In the genomic region with DNA sequence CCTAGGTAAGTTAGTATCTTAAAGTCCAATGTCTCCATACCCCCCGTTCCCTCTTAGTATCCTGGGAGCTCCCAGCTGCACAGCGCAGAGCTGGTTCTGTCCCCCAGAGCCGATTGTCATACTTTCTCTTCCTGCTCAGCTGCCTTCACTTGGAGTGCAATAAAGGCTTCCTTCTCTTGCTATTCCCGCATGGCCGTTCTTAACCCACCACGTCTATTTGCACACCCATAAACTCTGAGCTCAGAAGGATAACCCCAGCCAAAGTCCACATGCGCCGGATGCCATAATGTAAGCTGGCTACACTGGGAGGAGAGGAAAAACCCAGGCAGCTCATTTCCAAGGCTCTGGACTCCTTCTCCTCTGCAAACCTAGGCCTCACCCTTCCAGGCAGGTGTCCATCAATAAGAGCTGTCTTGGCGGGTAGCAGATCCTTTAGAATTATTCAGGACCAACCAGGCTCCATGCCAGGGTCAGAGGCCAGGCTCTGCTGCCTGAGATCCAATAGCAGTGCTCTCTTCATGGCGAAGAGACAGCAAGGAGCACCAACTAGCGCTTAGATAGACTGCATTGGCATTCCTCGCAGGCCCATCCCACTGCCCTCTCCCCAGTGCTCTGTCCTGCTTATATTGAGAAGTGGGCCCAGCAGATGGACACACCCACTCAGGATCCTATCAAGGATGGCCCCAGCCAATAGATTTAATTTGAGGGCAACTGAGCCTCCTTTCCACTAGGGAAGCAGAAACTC, we compare ENCODE assay signal across 24 mouse cellular contexts.
DNase-seq lines count a peak whose midpoint lies in the region; ATAC-seq and TF ChIP-seq lines count a peak whose summit lies in the region.
"Had no signal": no experiment of that assay in that cellular context is flagged by ENCODE, and none has a peak within 500 bp of the region (broad histone marks: within the 10 kb centered on the region; RNA-seq: fewer than 3 reads in every experiment).

No protein-coding gene starts in this region.

- WGBS in limb, embryonic 13.5 days, result 78% methylated on average over 12 of the region's 12 CpGs
- WGBS in limb, embryonic 10.5 days, result 93% methylated on average over 12 of the region's 12 CpGs
- WGBS in intestine, postnatal 0 days, result 54% methylated on average over 12 of the region's 12 CpGs
- WGBS in limb, embryonic 15.5 days, result 75% methylated on average over 12 of the region's 12 CpGs

- no peak overlapping the region for H3K4me2 ChIP-seq in limb, embryonic 13.5 days (replicated peaks)
- 0 out of 2 replicates have a peak overlapping the region, but pooled peaks have one; percentile 13 for H3K4me2 ChIP-seq in intestine, postnatal 0 days (replicated peaks; ENCODE audit: low read depth)
- no peak overlapping the region for H3K4me2 ChIP-seq in limb, embryonic 15.5 days
- H3K4me2 ChIP-seq: forebrain, embryonic 12.5 days; forebrain, embryonic 15.5 days; heart, embryonic 11.5 days; hindbrain, embryonic 13.5 days had no signal

- no peak overlapping the region for H3K9ac ChIP-seq in limb, embryonic 13.5 days
- H3K9ac ChIP-seq in intestine, postnatal 0 days (ENCODE audit: low read depth, low read length), result no peak overlapping the region; the same call in 1 of the 2 replicates
- no peak overlapping the region for H3K9ac ChIP-seq in limb, embryonic 15.5 days
- H3K9ac ChIP-seq: forebrain, embryonic 12.5 days; forebrain, embryonic 15.5 days; hindbrain, embryonic 13.5 days had no signal

- no peaks in the 10 kb centered on the region for H3K9me3 ChIP-seq in limb, embryonic 13.5 days
- no peaks in the 10 kb centered on the region for H3K9me3 ChIP-seq in limb, embryonic 10.5 days (replicated peaks)
- no peaks in the 10 kb centered on the region for H3K9me3 ChIP-seq in intestine, postnatal 0 days (ENCODE audit: control insufficient read depth)
- no peaks in the 10 kb centered on the region for H3K9me3 ChIP-seq in limb, embryonic 15.5 days
- H3K9me3 ChIP-seq: forebrain, embryonic 12.5 days; forebrain, embryonic 15.5 days; G1E; hindbrain, embryonic 10.5 days; hindbrain, embryonic 13.5 days had no signal

- DNase-seq in limb, embryonic 10.5 days (ENCODE audit: low spot score), result no peak
- DNase-seq in gastrocnemius, adult 18-20 months (ENCODE audit: low spot score), result no peak
- DNase-seq in lung, adult 18-20 months, result no peak
- DNase-seq: adrenal gland, postnatal 10 days; adrenal gland, postnatal 36 days; B cell, adult 2 months; cerebellum, adult 18-20 months; cerebellum, adult 9-10 months; cerebellum, postnatal 14 days; gastrocnemius, postnatal 10 days; gastrocnemius, postnatal 36 days had no signal

- TF ChIP-seq CTCF in intestine, postnatal 0 days (IDR thresholded peaks at IDR 0.05; ENCODE audit: low read depth), result no peak

- H3K27ac ChIP-seq in limb, embryonic 13.5 days, result no peak overlapping the region
- no peak overlapping the region for H3K27ac ChIP-seq in limb, embryonic 10.5 days
- no peak overlapping the region for H3K27ac ChIP-seq in intestine, postnatal 0 days (ENCODE audit: low read depth, low read length)
- H3K27ac ChIP-seq in limb, embryonic 15.5 days, result peak overlapping the region; percentile 34; the same call in 1 of the 2 replicates
- H3K27ac ChIP-seq: forebrain, embryonic 12.5 days; forebrain, embryonic 15.5 days; hindbrain, embryonic 10.5 days; hindbrain, embryonic 13.5 days had no signal

- peaks cover 6% of the 10 kb centered on the region; the same call in 1 of the 2 replicates for H3K4me1 ChIP-seq in limb, embryonic 13.5 days
- peaks cover 3% of the 10 kb centered on the region; the same call in 1 of the 2 replicates for H3K4me1 ChIP-seq in limb, embryonic 10.5 days
- H3K4me1 ChIP-seq in intestine, postnatal 0 days (replicated peaks; ENCODE audit: control insufficient read depth, insufficient read depth, low read length), result 0 out of 2 replicates have a peak, but pooled peaks cover 4% of the 10 kb centered on the region
- peaks cover 7% of the 10 kb centered on the region; the same call in 1 of the 2 replicates for H3K4me1 ChIP-seq in limb, embryonic 15.5 days
- H3K4me1 ChIP-seq: forebrain, embryonic 12.5 days; forebrain, embryonic 15.5 days; hindbrain, embryonic 10.5 days; hindbrain, embryonic 13.5 days had no signal

- peak; percentile 28; the same call in 1 of the 2 replicates for ATAC-seq in limb, embryonic 13.5 days (ENCODE audit: low FRiP score, low read depth)
- ATAC-seq in intestine, postnatal 0 days, result peak; percentile 92
- ATAC-seq in limb, embryonic 15.5 days (ENCODE audit: insufficient number of reproducible peaks, low FRiP score, low TSS enrichment, low read depth), result peak; percentile 55; the same call in 1 of the 2 replicates
- no peak for ATAC-seq in erythroid progenitor cell, adult 5-6 weeks (replicated peaks; ENCODE audit: low FRiP score, poor library complexity, severe bottlenecking)
- ATAC-seq: forebrain, embryonic 15.5 days; hindbrain, embryonic 16.5 days; Patski had no signal

- H3K36me3 ChIP-seq in limb, embryonic 13.5 days, result no peaks in the 10 kb centered on the region
- H3K36me3 ChIP-seq in limb, embryonic 10.5 days, result no peaks in the 10 kb centered on the region
- no peaks in the 10 kb centered on the region for H3K36me3 ChIP-seq in intestine, postnatal 0 days (ENCODE audit: control insufficient read depth, insufficient read depth)
- H3K36me3 ChIP-seq in limb, embryonic 15.5 days, result no peaks in the 10 kb centered on the region
- H3K36me3 ChIP-seq: forebrain, embryonic 12.5 days; forebrain, embryonic 15.5 days; G1E; hindbrain, embryonic 10.5 days; hindbrain, embryonic 13.5 days had no signal

- no peak overlapping the region for H3K4me3 ChIP-seq in limb, embryonic 13.5 days
- no peak overlapping the region for H3K4me3 ChIP-seq in limb, embryonic 10.5 days
- H3K4me3 ChIP-seq in intestine, postnatal 0 days (ENCODE audit: low read depth, low read length), result no peak overlapping the region
- H3K4me3 ChIP-seq in limb, embryonic 15.5 days, result no peak overlapping the region
- H3K4me3 ChIP-seq: forebrain, embryonic 12.5 days; forebrain, embryonic 15.5 days; hindbrain, embryonic 10.5 days; hindbrain, embryonic 13.5 days had no signal

- no peaks in the 10 kb centered on the region for H3K27me3 ChIP-seq in limb, embryonic 13.5 days
- H3K27me3 ChIP-seq in limb, embryonic 10.5 days (ENCODE audit: low read depth, poor library complexity, severe bottlenecking), result 0 out of 2 replicates have a peak, but pooled peaks cover 9% of the 10 kb centered on the region
- H3K27me3 ChIP-seq in intestine, postnatal 0 days (replicated peaks; ENCODE audit: control insufficient read depth, insufficient read depth, low read length), result no peaks in the 10 kb centered on the region
- H3K27me3 ChIP-seq in limb, embryonic 15.5 days, result no peaks in the 10 kb centered on the region
- H3K27me3 ChIP-seq: CH12.LX; forebrain, embryonic 12.5 days; forebrain, embryonic 15.5 days had no signal
